Mouse (Mus musculus) cerebellum, adult 8-10 months (tissue): ENCODE results near the gene Gm20931.
"Not testable (repeated sequence)": the region's sequence is repeated elsewhere in the genome, so short reads cannot be mapped to it uniquely, and the experiment has no call there.

Experiments used
- DNase-seq: peaks from one replicate; pipeline ENCODE4 v3.0.0; 2022

Gm20931 gene

DNA sequence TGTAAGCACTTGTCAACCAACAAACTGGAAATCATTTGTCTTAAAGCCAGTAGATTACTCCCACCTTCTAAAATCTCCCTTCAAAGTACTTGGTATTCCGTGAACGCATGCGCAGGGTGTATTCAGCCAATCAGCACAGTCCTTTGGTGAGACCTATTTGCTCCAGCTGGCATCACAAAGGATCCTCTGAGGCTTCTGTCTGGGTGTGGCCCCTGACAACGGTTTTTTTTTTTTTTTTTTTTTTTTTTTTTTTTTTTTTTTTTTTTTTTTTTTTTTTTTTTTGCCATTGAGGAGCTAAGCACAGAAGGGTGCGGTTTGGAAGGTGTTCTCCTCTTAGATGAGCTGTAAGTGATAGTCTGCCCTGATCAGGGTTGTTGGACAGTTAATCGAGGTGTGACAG lies at the start of gene Gm20931:
Gene Gm20931 (plus strand): TSS at position 301 of the 400 bp plus-strand sequence.
- not testable (repeated sequence) for DNase-seq
